Mouse (Mus musculus) splenic B cell, adult 2 months (primary cell): ENCODE measurements around the gene Pde4a.

Source experiments
- DNase-seq: peaks from one replicate; pipeline ENCODE4 v3.0.0-alpha.2; 2011; ENCODE audit warnings: low read depth, low spot score
- H3K27me3 ChIP-seq: 2 replicates; pipeline ENCODE4 v1.6.1; 2012; ENCODE audit warnings: mild to moderate bottlenecking, low read length, moderate library complexity, mixed read lengths; ENCODE audit not compliant: control insufficient read depth, poor library complexity, insufficient read depth, severe bottlenecking
- H3K36me3 ChIP-seq: 2 replicates; pipeline ENCODE4 v1.6.1; 2012; ENCODE audit warnings: mild to moderate bottlenecking, low read length, moderate library complexity, mixed read lengths; ENCODE audit not compliant: control insufficient read depth, poor library complexity, insufficient read depth, severe bottlenecking

Pde4a gene

DNA sequence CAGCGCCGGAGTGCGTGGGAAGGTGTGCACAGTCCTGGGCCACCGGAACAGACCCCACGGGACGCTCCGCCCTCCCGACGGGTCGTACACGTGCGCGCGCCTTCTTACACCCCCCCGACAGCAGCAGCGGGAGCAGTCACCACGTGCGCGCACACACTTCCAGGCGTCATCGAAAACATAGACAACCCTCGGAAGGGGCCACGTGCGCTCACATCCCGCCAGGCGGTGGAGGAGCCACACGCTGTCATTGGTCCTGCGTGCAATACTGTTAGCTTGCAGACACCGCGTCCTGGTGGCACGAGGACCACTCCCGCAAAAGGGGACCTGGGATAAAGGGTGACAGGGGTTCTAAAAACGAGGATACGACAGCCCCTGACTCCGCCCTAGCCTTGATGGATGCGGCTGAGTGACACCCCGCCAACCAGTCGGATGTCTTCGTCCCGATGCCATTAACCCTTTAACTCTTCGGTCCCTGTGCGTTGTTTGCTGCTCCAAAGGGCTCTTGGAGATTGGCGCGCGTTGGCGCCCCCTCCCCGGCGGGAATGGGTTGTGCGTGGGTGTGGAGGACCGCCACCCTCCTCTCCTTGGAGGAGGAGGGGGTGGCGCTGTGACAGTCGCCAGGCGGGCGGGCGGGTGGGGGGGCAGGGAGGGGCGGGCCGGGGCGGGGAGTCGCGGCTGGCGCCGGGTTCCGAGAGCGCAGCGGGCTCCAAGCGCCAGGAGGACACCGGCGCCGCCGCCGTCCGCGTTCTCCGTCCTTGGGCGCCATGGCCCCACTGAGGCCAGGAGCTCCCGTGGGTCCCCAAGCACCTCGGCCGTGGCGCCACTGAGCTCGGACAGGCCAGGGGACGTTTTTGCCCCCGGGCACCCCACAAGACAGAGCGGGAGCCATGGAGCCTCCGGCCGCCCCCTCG lies at the start of gene Pde4a:
Gene Pde4a, plus strand, starts transcription at position 674 of the 911 bp plus-strand sequence.
- no peaks in the 10 kb centered on the region for H3K27me3 ChIP-seq
- no peaks in the 10 kb centered on the region for H3K36me3 ChIP-seq
- DNase-seq: peak; percentile 86

DNA sequence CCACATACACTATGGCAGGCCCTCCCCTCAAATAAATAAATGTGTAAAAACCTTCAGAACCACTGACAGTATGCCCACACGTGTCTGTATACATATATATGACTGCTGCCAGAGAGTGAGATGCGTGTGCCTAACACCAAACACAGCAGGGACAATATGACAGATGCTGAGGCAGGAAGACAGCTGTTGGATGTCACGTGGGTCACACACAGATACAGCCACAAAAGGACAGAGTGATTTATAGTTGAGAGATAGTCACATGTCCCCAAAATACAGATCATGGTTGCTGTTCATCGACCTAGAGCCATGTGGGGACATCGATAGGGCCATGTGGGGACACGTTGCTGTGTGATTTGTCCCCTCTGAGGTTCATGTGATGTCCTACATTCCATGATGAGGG lies 48.4 kb upstream of the Pde4a start:
- Histone ChIP-seq H3K27me3 (no peaks in the 10 kb centered on the region), H3K36me3 (peaks cover 7% of the 10 kb centered on the region)
- DNase-seq: no peak

DNA sequence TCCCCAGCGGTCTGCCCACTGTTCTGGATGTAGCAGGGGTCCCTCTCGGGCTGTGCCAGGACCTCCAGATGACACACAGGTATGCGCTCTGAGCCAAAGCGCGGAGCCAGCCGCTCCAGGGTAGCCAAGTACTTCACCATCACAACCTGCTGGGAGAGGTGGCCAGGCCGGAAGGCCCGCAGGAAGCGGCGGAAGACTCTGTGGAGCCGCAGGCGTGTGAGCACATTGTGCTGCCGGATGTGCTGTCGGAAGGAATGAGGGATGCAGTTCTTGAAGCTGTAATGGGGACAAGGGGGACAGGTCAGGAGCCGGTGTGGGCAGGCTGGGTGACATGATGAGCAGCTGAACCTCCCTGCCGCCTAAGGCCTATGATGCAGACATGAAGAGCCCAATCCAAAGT lies 44.0 kb upstream of the Pde4a start:
- no peak for DNase-seq
- H3K36me3 ChIP-seq: peaks cover 20% of the 10 kb centered on the region
- no peaks in the 10 kb centered on the region for H3K27me3 ChIP-seq

DNA sequence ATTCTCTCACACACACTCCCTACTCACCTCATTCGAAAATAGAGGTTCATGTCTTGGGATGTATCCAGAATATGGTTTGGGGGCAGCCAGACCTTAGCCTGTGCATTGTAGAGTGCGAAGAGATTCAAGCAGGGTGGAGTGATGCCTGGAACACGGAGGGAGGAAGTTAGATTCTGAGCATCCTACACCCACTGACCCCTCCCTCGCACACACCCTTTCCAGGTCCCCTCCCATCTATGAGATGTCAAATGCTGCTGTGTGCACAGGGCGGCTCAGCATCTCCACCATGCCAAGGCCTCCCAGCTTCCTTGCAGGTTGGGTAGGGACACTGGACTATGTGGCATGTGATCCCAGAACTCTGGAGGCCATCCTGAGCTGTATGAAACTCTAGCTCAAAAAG lies 40.7 kb upstream of the Pde4a start:
- Histone ChIP-seq H3K27me3 (no peaks in the 10 kb centered on the region), H3K36me3 (peaks cover 23% of the 10 kb centered on the region)
- DNase-seq: no peak

DNA sequence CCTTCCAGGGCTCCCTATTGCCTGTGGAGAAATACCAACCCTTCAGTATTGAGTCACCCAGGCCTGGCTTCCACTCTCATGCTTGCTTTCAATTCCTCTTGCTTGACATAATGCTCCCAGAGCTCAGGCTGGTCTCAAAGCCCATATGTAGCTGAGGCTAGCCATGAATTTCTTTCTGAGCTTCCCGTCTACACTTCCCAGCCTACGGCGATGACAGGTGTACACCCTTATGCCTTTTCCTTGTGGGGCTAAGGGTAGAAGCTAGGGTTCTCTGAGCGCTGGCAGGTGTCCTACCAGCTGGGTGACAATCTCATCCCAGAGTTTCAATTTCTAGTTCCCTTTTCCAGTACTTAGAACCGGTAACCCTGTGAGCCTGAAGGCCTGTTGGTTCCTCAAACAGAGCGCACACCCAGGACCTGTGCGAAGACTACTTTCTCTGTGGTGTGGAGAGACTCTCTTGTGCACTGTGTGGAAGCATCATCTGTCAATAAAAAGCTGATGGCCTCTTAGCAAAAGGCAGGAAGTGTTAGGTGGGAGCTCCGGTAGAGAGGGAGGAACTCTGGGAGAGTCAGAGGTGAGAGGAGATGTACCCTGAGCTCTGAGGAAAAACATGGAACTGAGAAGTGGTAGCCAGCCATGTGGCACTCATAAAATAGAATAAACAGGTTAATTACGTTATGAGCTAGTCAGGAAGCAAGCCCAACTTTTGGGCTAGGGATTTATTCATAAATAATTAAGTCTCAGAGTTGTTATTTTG lies 39.8 kb upstream of the Pde4a start:
- no peak for DNase-seq
- no peaks in the 10 kb centered on the region for H3K27me3 ChIP-seq
- H3K36me3 ChIP-seq: peaks cover 23% of the 10 kb centered on the region

DNA sequence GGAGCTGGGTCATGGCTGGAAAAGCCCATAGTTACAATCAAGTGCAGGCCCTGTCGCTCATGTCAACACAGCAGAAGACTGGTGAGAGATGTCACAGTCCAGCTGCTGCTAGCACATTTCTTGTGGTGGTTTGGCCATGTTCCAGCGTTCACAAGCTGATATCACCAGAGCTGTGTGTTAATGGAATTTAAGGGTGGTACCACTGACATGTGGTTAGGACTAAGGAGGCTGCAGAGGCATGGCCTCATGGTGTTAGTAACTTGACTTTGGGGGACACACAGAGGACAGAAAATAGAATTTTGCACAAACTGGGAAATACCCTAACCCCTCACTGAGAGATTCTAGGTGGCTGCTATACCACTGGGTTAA lies 39.3 kb upstream of the Pde4a start:
- DNase-seq: no peak
- no peaks in the 10 kb centered on the region for H3K27me3 ChIP-seq
- peaks cover 21% of the 10 kb centered on the region for H3K36me3 ChIP-seq

DNA sequence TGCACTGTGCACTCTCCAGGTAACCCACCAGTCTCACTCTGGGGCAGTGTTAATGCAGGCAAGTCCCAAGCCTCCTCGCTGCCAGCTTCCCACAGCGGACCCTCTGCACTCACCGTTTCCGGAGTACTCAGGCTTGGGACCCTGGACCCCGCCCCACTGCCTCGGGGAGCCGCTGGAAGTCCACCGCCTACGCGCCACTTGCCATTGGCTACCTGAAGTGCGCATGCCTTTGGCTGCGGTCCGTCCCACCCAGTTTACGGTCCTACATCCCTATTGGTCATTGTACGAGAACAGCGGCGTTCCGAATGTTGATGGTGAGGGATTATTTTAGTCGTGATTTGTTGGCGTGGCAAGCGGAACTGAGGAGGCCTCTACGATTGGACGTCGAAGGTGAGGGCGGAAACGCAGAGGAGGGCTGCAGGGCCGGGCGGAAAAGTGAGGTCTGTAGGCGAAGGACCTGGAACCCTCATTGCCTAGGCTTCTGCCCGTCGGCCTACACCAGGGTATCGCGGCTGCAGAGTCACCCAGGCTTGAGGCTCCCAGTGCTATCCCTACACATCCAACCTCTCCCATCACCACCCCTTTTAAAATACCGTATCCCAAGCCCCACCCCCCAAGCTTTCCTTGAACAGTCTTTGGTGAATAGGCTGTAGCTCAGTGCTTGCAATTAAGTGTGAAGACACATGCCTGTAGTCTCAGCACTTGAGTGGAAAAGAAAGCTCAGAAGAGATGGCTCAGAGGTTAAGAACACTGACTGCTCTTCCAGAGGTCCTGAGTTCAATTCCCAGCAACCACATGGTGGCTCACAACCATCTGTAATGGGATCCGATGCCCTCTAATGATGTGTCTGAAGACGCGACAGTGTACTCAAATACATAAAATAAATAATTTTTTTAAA lies 34.2 kb upstream of the Pde4a start, which contains the start of gene Tyk2:
Gene Tyk2, minus strand, starts transcription at position 185 of the 898 bp plus-strand sequence.
- peaks cover 3% of the 10 kb centered on the region; the same call in 1 of the 2 replicates for H3K36me3 ChIP-seq
- DNase-seq: peak; percentile 96

DNA sequence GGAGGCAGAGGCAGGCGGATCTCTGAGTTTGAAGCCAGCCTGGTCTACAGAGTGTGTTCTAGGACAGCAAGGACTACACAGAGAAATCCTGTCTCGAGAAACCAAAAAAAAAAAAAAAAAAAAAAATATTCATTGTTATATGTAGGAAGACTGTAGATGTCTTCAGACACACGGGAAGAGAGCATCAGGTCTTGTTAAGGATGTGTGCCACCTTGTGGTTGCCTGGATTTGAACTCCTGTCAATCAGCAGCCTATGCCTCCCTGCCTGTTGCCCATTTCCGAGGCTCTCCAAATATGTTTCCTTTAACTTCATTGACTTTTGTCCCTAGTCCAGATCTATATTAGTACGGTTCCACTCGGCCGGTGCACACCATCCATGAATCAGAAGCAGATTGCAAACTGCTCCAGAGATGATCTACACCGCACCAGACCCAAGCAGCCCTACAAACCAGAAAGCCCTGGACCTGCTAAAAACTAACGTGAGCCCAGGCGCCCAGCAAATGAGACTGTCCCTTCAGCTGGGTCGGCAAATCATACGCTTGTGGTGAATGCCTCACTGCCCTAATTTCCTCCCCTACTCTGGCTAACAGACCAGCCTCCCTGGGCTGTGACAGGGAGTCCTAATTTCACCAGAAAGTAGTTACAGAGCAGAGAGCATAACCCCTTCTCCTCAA lies 33.3 kb upstream of the Pde4a start:
- Histone ChIP-seq H3K27me3 (no peaks in the 10 kb centered on the region), H3K36me3 (0 out of 2 replicates have a peak, but pooled peaks cover 2% of the 10 kb centered on the region)
- peak; percentile 55 for DNase-seq

More for the DNA sequence above, 34.2 kb upstream of the Pde4a start, which contains the start of gene Tyk2:
- no peaks in the 10 kb centered on the region for H3K27me3 ChIP-seq

DNA sequence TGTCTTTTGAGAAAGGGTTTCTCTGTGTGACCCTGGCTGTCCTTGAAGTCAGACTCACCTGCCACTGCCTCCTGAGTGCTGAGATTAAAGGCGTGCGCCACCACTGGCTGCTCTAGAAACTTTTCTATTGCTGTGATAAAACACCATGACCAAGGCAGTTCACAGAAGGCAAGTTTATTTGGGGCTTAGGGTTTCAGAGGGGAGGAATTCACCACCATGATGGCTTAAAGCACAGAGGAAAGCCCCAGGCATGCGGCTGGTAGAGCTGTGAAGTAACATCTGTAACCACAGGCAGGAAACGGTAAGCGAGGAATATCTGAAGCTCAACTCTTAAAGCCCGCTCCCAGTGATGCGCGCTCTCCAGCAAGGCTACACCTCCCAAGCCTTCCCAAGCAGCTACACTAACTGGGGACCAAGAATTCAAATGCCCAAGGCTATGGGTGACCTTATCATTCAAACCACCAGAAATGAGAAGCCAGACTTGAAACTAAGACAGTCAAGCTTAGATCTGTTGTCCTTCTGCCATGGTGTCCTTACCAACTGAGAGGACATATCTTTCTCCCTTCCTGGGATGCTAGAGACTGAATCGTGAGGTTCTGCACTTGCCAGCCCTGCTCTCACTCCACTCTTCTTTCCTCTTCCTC lies 32.3 kb upstream of the Pde4a start:
- peak; percentile 46 for DNase-seq
- Histone ChIP-seq H3K27me3 (no peaks in the 10 kb centered on the region), H3K36me3 (no peaks in the 10 kb centered on the region)

DNA sequence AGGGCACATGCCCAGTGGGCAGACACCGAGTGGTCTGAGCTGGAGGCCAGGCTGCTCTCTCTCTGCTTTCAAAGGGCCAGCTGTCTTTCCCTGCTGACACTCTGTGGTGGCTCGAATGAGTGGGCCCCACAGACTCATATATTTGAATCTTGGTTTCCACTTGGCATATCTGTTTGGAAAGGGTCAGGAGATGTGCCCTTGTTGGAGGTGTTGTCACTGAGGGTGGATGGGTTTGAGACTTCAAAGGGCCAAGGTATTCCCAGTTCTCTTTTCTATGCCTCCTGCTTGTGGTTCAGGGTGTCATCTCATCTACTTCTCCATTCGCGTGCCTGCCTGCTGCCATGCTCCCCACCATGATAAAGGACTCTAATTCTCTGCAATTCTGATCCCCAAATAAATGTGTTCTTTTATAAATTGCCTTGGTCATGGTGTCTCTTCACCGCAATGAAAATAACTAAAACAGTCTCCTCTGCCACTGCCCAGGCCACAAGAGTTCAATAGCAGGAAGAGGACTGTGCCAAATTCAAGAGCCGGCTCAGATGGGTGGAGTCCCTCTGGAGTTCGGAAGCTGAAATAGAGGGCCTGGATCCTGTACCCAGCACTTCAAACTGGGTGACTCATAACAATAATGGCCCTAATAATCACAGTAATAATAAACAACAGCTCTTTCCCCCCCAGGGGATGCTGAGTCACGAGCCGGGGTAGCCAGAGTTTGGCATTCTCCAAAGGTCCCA lies 30.8 kb upstream of the Pde4a start:
- peaks cover 4% of the 10 kb centered on the region for H3K36me3 ChIP-seq
- no peaks in the 10 kb centered on the region for H3K27me3 ChIP-seq
- no peak for DNase-seq

DNA sequence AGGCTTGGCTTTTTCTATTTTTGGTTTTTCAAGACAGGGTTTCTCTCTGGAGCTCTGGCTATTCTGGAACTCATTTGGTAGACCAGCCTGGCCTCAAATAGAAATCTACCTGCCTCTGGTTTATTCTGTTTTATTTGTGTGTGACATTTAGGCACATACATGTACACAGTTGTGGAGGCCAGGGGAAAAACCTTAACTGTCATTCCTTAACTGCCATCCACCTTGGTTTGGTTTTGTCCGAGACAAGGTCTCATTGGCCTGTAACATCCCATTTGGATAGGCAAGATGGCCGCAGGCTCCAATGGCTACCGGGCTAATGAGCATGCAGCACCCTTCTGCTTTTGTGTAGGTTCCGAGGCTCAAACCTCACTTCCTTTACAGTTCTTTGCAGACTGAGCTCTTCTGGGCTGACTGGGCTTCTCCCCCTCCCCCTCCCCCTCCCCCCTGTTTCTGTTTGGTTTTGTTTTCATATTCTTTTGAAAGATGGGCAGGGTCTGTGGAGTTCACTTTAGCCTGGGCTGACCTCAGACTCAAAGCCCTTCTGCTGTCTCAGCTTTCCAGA lies 30.1 kb upstream of the Pde4a start:
- no peaks in the 10 kb centered on the region for H3K27me3 ChIP-seq
- DNase-seq: peak; percentile 57
- H3K36me3 ChIP-seq: peaks cover 9% of the 10 kb centered on the region

DNA sequence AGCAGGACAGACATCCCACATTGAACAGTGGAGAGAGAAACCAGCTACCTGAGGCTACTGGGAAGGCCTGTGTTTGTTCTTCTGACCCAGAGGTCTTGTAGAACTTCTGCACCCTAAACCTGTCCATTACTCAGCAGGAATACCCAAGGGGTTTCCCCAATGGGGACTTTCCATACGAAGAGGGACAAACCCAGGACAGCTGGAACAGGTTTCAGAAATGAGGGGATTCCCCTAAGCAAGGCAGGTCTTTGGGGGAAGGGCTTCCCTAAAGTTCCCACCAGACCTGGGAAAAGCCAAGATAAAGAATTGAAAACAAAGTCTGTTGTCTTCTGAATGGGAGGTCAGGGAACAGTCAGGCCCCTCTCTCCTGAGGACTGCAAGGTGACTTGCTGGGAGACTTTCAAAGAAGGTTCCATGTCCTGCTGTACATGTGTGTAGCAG lies 29.6 kb upstream of the Pde4a start:
- no peaks in the 10 kb centered on the region for H3K27me3 ChIP-seq
- peaks cover 12% of the 10 kb centered on the region for H3K36me3 ChIP-seq
- peak; percentile 64 for DNase-seq

DNA sequence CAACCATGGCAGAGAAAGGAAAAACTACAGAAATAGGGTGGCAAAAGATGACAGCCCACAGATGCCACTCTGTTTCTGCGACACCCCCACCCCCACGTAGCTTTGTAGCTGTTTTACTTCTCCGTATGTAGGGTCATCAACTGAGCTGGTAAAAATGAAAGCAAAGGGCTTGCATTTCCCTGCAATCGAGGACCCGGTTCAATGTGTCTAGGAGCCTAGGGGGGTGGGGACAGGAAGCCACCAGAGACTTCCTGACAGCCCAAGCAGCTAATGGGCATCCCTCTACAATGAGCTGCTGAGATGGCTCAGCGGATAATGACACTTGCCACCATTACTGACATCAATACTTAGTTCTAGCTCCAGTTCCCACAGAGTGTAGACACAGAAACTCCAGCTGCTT lies 29.1 kb upstream of the Pde4a start:
- H3K27me3 ChIP-seq: no peaks in the 10 kb centered on the region
- peaks cover 12% of the 10 kb centered on the region for H3K36me3 ChIP-seq
- DNase-seq: peak; percentile 45
